Mouse (Mus musculus) B cell, adult 2 months (primary cell): ENCODE results near the gene Olfr734.

Source experiments
- DNase-seq, 2 experiments: peaks; one replicate each; pipeline ENCODE4 v3.0.0; 2022

The Olfr734 gene

DNA sequence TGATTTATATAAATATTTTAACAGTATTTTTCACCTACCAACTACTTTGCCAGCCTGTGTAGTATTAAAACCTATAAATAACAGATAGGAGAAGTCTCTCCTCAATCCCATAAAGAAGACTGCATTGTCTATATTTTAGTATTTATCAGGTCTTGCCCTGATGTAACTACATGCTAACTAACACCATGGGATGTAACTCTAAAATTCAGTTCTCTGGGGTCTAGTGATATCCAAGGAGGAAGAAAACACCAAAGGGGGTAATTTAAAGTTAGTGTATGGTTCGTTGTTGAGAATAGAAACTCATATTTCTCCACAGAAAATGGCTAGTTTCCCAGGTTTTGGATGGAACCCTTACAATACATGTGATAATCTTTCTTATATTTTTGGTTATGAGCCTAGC, at the start of gene Olfr734:
Gene Olfr734 (minus strand): TSS at position 101 of the 400 bp plus-strand sequence.
- DNase-seq = no peak

DNA sequence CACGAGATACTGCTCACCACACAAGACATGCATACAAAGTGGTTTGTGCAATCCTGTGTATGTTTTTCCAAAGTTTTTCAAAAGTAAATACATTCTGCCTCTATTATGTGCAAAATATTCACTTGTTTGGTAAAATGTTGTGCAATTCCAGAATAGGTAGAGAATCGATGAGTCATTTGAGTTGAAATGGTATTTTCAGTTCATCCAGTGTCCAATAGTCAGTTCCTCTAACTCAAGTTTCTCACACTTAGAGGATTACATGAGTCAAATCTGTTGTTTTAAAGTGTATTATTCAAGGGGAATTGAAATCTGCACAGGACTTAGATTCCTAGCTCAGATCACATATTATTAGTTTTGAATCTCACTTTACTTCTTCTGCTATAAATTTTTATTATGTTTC, 37.0 kb upstream of the Olfr734 start:
- no peak for DNase-seq

DNA sequence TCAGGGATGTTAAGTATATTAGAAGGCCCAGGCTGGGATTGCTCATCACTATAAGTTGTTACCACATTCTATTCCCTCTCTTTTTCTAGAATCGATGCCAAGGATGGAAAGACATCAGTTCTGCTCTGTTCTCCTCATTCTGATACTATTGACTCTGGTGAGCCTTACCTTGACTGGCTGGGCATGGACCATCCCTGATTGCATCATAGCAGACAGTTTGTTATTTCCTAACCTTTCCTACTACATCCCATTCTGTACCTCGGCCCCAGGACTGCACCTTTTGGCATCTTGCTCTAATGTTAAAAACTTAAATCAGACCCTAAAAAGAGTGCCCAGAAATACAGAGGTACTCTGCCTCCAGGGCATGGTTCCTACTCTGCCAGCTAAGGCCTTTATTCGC, 33.9 kb upstream of the Olfr734 start:
- DNase-seq = no peak

DNA sequence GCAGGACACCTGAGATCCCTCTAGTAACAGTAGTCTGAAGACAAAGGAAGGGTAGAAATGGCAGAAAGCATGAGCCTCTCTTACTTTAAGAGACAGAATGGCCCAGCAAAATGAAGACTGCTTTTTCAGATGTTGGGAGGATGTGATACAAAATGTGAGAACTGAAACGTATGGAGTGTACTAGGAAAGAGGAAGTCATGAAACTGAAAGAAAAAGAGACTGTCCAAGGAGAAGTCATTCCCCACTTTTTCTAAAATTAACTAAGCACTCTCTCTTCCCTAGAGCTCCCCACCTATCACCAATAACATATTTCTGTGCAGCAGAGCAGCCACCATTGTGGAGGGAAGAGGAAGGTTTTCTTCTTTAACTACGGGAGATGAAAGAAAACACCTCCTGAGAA, 31.0 kb upstream of the Olfr734 start, which contains the start of gene Tlr11:
Gene Tlr11 (plus strand): TSS at position 322 of the 400 bp plus-strand sequence.
- no peak for DNase-seq

DNA sequence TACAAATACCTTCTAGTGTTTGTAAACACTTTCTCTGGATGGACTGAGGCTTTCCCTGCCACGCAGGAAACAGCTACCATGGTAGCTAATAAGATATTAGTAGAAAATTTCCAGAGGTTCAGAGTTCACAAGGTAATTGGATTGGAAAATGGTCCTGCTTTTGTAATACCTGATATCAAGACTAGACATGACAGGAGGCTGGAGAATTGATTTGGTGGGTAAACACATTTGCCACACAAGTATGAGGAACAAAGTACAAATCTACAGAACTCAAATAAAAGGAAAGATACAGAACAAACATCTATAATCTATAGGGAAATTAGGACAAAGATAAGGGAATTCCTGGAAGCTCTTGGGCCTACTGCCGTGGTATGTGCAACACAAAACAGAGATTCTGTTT, 30.2 kb upstream of the Olfr734 start:
- no peak for DNase-seq

DNA sequence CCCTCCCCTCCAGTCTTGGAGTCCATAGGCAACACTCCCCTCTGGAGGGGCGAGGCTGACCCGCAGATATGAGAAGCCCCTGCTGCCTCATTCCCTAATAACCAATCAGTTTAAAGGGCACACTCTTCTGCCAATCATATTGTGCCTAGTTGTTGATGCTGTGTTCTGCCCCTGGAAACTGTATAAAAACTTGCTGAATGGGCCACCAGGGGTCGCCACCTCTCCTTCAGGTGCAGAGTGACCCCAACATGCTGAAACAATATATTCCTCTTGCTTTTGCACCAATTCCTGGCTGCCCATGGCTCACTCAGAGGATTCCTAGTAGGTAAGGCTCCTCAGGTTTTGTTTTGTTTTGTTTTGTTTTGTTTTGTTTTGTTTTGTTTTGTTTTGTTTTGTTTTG, 25.9 kb upstream of the Olfr734 start:
- DNase-seq = peak in 1 of 2 experiments; percentile 1

DNA sequence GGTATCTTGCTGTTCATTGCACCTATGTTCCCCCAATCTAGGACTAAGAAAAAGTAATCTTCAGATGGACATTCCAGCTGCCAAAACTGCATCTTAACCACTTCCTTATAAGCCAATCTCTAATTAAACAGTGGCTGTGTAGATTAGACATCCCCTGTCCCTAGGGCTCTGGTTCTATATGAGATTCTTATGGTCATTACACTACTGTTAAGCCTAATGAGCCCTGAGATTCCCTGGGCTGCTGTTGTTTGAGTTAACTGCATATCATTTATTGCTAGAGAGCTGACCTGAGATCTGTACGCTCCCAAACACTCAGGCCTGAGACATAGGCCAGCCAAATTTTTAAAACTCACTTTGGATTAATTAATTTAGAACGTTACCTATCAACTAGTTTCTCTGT, 22.2 kb upstream of the Olfr734 start, which contains the start of gene Olfr735:
Gene Olfr735 (minus strand): TSS at position 77 of the 400 bp plus-strand sequence.
- no peak for DNase-seq

DNA sequence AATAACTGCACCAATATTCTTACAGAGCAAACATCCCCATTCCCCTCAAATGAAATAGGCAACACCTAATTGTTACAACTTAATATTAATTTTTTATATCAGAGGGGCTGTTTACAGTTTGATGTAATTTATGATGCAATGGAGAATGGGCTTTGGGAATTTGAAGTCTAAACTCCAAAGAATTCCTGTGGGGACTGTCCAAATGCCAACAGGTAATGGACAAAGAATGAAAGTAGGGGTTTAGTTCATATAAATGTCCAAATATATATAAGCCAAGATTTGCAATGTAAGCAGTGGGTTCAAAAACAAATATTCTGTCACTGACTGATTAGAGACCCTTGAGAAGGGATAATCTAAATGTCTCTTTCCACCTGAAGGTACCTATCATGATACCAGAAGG, 25.1 kb downstream of the Olfr734 start, which contains the start of gene Olfr733:
Gene Olfr733 (minus strand): TSS at position 101 of the 400 bp plus-strand sequence.
- DNase-seq = no peak

DNA sequence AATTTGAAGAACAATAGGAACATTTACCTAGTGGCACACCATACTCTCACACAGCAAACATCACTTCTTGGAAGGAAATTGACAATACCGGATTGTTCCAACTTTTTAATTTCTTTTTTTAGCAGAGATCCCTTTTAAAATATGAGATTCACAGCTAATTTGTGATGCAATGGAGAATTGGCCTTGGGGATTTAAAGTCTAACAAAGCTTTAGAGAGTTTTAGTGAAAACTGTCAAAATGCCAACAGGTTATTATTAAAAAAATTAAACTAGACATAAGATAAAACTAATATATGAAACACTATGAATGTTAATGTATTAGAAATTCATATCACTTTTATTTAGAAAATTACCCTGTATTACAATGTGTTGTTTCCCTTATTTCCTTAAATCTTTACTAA, 42.5 kb downstream of the Olfr734 start, which contains the start of gene Olfr732:
Gene Olfr732 (minus strand): TSS at position 101 of the 400 bp plus-strand sequence.
- DNase-seq = no peak
